Mouse (Mus musculus) frontal cortex, adult (tissue): ENCODE data around the gene Apom.

Experiments used
- ATAC-seq: cut with Nextera tagmentation; 2 replicates; pipeline ENCODE4 v1.9.2; 2017; ENCODE audit warnings: mild to moderate bottlenecking, moderate library complexity, mixed read lengths; ENCODE audit not compliant: low TSS enrichment

Gene Apom

GRCm38 (mm10) chr17:35131500-35132173, at the start of gene Apom:
Gene Apom (minus strand): TSS chr17:35132050.
- ATAC-seq = no peak

GRCm38 (mm10) chr17:35180093-35180492, 48.2 kb upstream of the Apom start:
- no peak for ATAC-seq

- ATAC-seq = peak; percentile 73; the same call in 1 of the 2 replicates
Observed at GRCm38 (mm10) chr17:35178528-35178927, 46.7 kb upstream of the Apom start.

GRCm38 (mm10) chr17:35175968-35176367, 44.1 kb upstream of the Apom start, which contains the start of gene Aif1:
Gene Aif1 (minus strand): TSS chr17:35176068.
- ATAC-seq = no peak

GRCm38 (mm10) chr17:35175382-35175781, 43.5 kb upstream of the Apom start:
- ATAC-seq = no peak

GRCm38 (mm10) chr17:35174201-35174977, 42.5 kb upstream of the Apom start:
- no peak for ATAC-seq

- no peak for ATAC-seq
Observed at GRCm38 (mm10) chr17:35173329-35173728, 41.5 kb upstream of the Apom start.

GRCm38 (mm10) chr17:35172445-35173234, 40.8 kb upstream of the Apom start:
- ATAC-seq = peak; percentile 76

GRCm38 (mm10) chr17:35168541-35169207, 36.8 kb upstream of the Apom start:
- ATAC-seq = no peak

- peak; percentile 8; the same call in 1 of the 2 replicates for ATAC-seq
Observed at GRCm38 (mm10) chr17:35167794-35168193, 35.9 kb upstream of the Apom start.

- ATAC-seq = no peak
Observed at GRCm38 (mm10) chr17:35166352-35167035, 34.6 kb upstream of the Apom start.

- ATAC-seq = no peak
Observed at GRCm38 (mm10) chr17:35165451-35166155, 33.8 kb upstream of the Apom start.

GRCm38 (mm10) chr17:35164568-35165450, 33.0 kb upstream of the Apom start, which contains the start of gene Prrc2a:
Gene Prrc2a (minus strand): TSS chr17:35164897.
- peak; percentile 79 for ATAC-seq

- ATAC-seq = no peak; the same call in 1 of the 2 replicates
Observed at GRCm38 (mm10) chr17:35164218-35164567, 32.3 kb upstream of the Apom start.

- no peak for ATAC-seq
Observed at GRCm38 (mm10) chr17:35163326-35164081, 31.7 kb upstream of the Apom start.

GRCm38 (mm10) chr17:35162730-35163129, 30.9 kb upstream of the Apom start:
- ATAC-seq = no peak

GRCm38 (mm10) chr17:35162121-35162520, 30.3 kb upstream of the Apom start:
- no peak for ATAC-seq

GRCm38 (mm10) chr17:35161421-35161820, 29.6 kb upstream of the Apom start:
- ATAC-seq = no peak

- ATAC-seq = no peak
Observed at GRCm38 (mm10) chr17:35159638-35160037, 27.8 kb upstream of the Apom start.
